Mouse (Mus musculus) forebrain, postnatal 0 days (tissue): ENCODE measurements around the gene Lpcat1. TPM values are rescaled to one million over a fixed set of nuclear protein-coding genes. Genes with fewer than 3 reads are reported as not detected.

Experiments used
- ATAC-seq: fragments of 200-750 bp; cut with Nextera tagmentation; 2 replicates; pipeline ENCODE4 v1.8.0; 2017; ENCODE audit warnings: mild to moderate bottlenecking, moderate library complexity
- DNase-seq: peaks from one replicate; pipeline ENCODE4 v3.0.0-alpha.2; 2015
- H3K27ac ChIP-seq: fragments of 300-500 bp; sonication (generic); 2 replicates; pipeline ENCODE4 v1.5.1; 2014; ENCODE audit warnings: low read depth, mild to moderate bottlenecking, antibody characterized with exemption, low read length, moderate library complexity, mixed read lengths
- H3K27me3 ChIP-seq: fragments of 300-500 bp; sonication (generic); 2 replicates; pipeline ENCODE4 v1.6.1; 2014; ENCODE audit warnings: mild to moderate bottlenecking, low read length, mixed read lengths; ENCODE audit not compliant: insufficient read depth
- H3K36me3 ChIP-seq: fragments of 300-500 bp; sonication (generic); 2 replicates; pipeline ENCODE4 v1.6.1; 2014; ENCODE audit warnings: mild to moderate bottlenecking, moderate library complexity; ENCODE audit not compliant: insufficient read depth
- H3K4me1 ChIP-seq: fragments of 300-500 bp; sonication (generic); 2 replicates; pipeline ENCODE4 v1.6.1; 2014; ENCODE audit warnings: antibody characterized with exemption; ENCODE audit not compliant: insufficient read depth
- H3K4me2 ChIP-seq: fragments of 300-500 bp; sonication (generic); 2 replicates; pipeline ENCODE4 v1.6.1; 2014; ENCODE audit warnings: low read depth, mild to moderate bottlenecking, moderate library complexity
- H3K4me3 ChIP-seq: fragments of 300-500 bp; sonication (generic); 2 replicates; pipeline ENCODE4 v1.5.1; 2014; ENCODE audit warnings: low read depth, low read length, mixed read lengths
- H3K9ac ChIP-seq: fragments of 300-500 bp; sonication (generic); 2 replicates; pipeline ENCODE4 v1.6.1; 2014; ENCODE audit warnings: mild to moderate bottlenecking
- H3K9me3 ChIP-seq: fragments of 300-500 bp; sonication (generic); 2 replicates; pipeline ENCODE4 v1.6.1; 2016; ENCODE audit warnings: low read length
- CTCF ChIP-seq: sonication (generic); IDR thresholded peaks from 2 replicates; pipeline ENCODE4 v1.5.1; 2016; ENCODE audit warnings: antibody characterized with exemption, control low read depth, low read depth
- WGBS: fragments of 180-500 bp; shearing (Covaris S2); extraction: QIAGEN DNeasy Blood & Tissue Kit; methylation state at CpG from one replicate; pipeline ENCODE4 v1.1.7; 2014; 5-methylcytosine and 5-hydroxymethylcytosine counted together
- polyA plus RNA-seq: library from polyadenylated mRNA; unstranded; fragments of >200 nt; fragmentation: Nextera tagmentation; extraction: Ambion mirVana; gene quantifications from 2 replicates; pipeline ENCODE4 v1.2.1, GENCODE M21; 2015
- total RNA-seq: library from RNA; depleted of rRNA; stranded (reverse); fragments of >200 nt; gene quantifications from 2 replicates; pipeline ENCODE4 v1.2.3, GENCODE M21; 2014

Gene Lpcat1
- total and polyA plus RNA-seq, 2 experiments from 2014 or later, result 87.2 to 144 TPM

DNA sequence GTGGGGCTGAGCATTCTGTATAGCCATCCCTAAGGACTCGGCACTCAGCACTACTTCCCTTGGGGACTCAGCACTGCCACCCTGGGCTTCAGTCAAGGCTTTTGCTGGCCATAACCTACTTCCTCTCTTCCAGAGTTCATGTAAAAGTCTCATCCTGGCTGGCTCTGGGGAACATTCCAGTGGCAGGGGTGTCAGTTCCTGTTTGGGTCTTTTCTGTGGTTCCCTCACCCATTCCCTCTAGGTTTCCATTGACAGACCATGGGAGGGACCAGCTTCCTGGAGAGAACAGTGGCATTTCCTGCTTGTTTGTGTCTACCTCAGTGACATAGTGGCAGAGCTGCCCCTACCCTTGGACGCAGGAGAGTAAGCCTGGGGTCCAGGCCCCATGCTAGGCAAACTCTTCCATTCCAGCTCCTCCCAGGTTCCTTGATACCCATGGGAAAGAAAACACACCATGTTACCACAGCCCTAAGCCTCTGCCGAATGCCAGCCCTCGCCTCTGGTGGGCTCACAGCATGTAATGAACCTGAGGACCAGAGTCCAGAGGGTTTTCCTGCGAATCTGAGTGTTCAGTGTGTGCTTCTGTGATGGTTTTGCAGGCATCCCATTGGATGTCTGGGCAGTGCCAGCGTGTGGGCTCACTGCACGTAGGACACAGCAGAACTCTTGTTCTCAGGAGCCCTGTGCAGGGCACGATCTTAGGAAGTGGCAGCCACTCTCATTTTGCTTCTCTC, 42.0 kb downstream of the Lpcat1 start:
- H3K27ac ChIP-seq, result no peak overlapping the region

DNA sequence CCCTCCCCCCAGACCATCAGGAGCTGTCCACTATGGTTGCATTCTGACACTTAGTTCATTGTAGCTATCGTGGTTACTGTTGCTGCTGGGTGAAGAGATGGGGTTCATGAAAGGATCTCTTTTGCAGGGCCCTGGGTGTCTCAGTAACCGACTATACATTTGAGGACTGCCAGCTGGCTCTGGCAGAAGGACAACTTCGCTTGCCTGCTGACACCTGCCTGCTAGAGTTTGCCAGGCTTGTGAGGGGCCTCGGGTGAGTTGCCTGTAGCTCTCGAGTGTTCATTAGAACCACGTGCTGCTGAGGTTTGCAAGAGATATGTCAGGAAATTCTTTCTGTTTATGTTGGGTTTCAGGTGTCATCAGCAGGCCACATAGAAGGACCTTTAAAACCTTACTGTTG, 42.9 kb downstream of the Lpcat1 start:
- no peak overlapping the region for H3K27ac ChIP-seq

More for the DNA sequence above, 42.0 kb downstream of the Lpcat1 start:
- no peaks in the 10 kb centered on the region for H3K27me3 ChIP-seq
- DNase-seq (no peak), ATAC-seq (no peak)
- H3K36me3 ChIP-seq, result peaks cover 54% of the 10 kb centered on the region
- no peaks in the 10 kb centered on the region for H3K9me3 ChIP-seq
- H3K4me3 ChIP-seq, result no peak overlapping the region
- no peaks in the 10 kb centered on the region for H3K4me1 ChIP-seq
- no peak overlapping the region for H3K4me2 ChIP-seq
- TF ChIP-seq CTCF, result no peak
- WGBS, result 92% methylated on average over 8 of the region's 8 CpGs
- H3K9ac ChIP-seq, result no peak overlapping the region

DNA sequence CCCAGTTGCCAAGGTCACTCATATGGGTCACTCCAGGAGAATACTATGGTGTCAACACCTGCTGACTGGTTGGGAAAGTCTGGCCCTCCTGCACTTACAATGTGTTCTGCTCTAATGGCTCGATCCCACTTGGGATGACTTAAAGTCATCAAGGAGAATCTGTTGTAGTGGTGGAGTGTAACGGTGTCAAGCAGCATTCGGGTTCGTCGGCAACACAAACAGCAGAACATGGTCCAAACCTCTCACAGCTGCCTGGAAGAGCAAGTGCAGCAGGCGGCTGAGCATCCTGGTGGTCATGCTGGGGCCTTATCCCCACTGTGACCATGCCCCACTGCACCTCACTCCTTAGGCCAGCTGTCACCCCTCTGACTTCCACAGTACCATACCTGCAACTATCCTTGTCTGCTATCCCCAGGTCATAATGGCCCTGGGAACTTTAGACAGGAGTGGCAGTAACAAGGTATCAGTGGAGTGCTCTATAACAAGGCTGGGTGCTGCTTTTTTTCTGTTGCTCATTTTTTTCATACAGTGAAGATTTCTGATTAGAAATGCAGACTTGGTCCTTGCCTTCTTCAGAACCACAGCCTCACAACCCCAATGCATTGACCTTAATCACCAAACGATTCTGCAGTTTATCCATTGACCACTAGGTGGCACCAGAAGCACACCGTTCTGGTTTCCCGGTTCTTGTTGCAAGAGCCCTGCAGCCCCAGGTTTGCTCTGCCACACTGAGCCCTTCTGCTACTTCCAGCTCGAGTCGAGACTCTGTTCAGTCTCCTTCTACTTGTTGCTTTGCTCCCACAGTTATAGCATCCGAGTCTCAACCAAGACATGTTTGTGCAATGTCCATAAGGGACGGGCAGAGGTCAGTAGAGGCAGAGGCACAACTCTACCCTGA, 46.0 kb downstream of the Lpcat1 start:
- no peaks in the 10 kb centered on the region for H3K27me3 ChIP-seq
- H3K4me1 ChIP-seq, result no peaks in the 10 kb centered on the region
- 59% methylated on average over 13 of the region's 13 CpGs for WGBS
- peak; percentile 92 for TF ChIP-seq CTCF
- H3K36me3 ChIP-seq, result peaks cover 64% of the 10 kb centered on the region
- H3K27ac ChIP-seq, result no peak overlapping the region
- no peaks in the 10 kb centered on the region for H3K9me3 ChIP-seq
- no peak overlapping the region for H3K9ac ChIP-seq
- H3K4me3 ChIP-seq, result no peak overlapping the region
- DNase-seq (peak; percentile 90), ATAC-seq (peak; percentile 70)
- H3K4me2 ChIP-seq, result no peak overlapping the region

More for the DNA sequence above, 42.9 kb downstream of the Lpcat1 start:
- Histone ChIP-seq H3K4me2 (no peak overlapping the region), H3K4me1 (no peaks in the 10 kb centered on the region), H3K4me3 (no peak overlapping the region), H3K36me3 (peaks cover 63% of the 10 kb centered on the region), H3K9me3 (no peaks in the 10 kb centered on the region), H3K27me3 (no peaks in the 10 kb centered on the region), H3K9ac (no peak overlapping the region)
- ATAC-seq (0 out of 2 replicates have a peak, but pooled peaks have one; percentile 5), DNase-seq (peak; percentile 24)
- 53% methylated on average over 6 of the region's 6 CpGs for WGBS
- TF ChIP-seq CTCF, result no peak

DNA sequence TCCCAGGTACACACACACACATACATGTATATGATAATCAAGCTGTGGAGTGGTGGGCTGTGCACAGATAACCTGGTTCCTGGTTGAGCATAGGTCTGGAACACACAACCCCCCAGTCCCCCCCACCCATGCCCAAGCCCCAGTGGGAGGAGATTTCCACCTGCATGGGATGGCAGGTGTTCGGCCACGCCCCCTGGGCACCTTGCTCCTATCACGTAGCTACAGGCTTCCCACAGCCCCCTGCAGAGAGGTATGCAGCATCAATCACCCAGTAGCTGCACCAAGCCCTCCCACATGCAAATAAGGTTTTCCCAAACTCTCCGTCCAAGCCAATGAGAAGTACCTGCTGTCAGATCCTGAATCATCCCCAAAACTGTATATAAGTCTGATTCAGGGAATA, 49.9 kb downstream of the Lpcat1 start:
- no peak for ATAC-seq
- Histone ChIP-seq H3K4me2 (no peak overlapping the region), H3K27me3 (no peaks in the 10 kb centered on the region), H3K27ac (no peak overlapping the region), H3K36me3 (peaks cover 42% of the 10 kb centered on the region), H3K9ac (no peak overlapping the region), H3K4me1 (no peaks in the 10 kb centered on the region), H3K9me3 (no peaks in the 10 kb centered on the region), H3K4me3 (no peak overlapping the region)
- DNase-seq, result no peak
- TF ChIP-seq CTCF, result no peak
- WGBS, result 79% methylated on average over 4 of the region's 4 CpGs

GRCm38 (mm10) chr13:73533716-73534115, 66.7 kb downstream of the Lpcat1 start:
- Histone ChIP-seq H3K9ac (no peak overlapping the region), H3K4me3 (no peak overlapping the region), H3K27ac (no peak overlapping the region), H3K4me1 (peaks cover 3% of the 10 kb centered on the region; the same call in 1 of the 2 replicates), H3K9me3 (no peaks in the 10 kb centered on the region), H3K4me2 (no peak overlapping the region), H3K36me3 (no peaks in the 10 kb centered on the region), H3K27me3 (peaks cover 16% of the 10 kb centered on the region)
- 89% methylated on average over 3 of the region's 3 CpGs for WGBS
- TF ChIP-seq CTCF, result no peak
- ATAC-seq, result no peak
- no peak for DNase-seq

DNA sequence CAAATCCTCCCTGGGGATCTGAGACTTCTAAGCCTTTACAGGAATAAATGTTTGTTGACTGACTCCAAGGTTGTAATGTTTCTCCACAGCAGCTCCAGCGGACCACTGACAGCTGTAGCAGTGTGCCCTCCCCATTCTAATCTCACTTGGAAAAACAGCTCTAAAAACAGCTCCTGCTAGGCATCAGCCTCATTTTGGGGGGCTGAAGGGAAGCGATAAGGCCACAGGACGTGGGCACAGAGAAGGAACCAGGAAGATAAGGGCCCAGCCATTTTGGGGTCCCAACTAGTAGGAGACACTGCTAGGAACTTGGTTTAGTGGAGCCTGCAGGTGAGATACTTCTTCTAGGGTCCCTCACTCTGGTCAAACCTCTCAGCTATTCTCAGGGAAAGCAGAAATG, 68.3 kb downstream of the Lpcat1 start:
- 59% methylated on average over 3 of the region's 3 CpGs for WGBS
- no peaks in the 10 kb centered on the region for H3K36me3 ChIP-seq
- TF ChIP-seq CTCF, result no peak

More for the DNA sequence above, 68.3 kb downstream of the Lpcat1 start:
- Histone ChIP-seq H3K4me1 (peaks cover 3% of the 10 kb centered on the region; the same call in 1 of the 2 replicates), H3K9me3 (no peaks in the 10 kb centered on the region), H3K4me2 (no peak overlapping the region), H3K27ac (no peak overlapping the region), H3K27me3 (peaks cover 16% of the 10 kb centered on the region), H3K4me3 (no peak overlapping the region), H3K9ac (no peak overlapping the region)
- no peak for ATAC-seq
- DNase-seq, result no peak
